Mouse (Mus musculus): ENCODE measurements at regions not wholly inside any gene's neighbourhood (a gene's known extent, or its start where the extent isn't known, plus 50 kb on each side); places are given as distances from the start of the nearest gene placed in this dataset.

DNA sequence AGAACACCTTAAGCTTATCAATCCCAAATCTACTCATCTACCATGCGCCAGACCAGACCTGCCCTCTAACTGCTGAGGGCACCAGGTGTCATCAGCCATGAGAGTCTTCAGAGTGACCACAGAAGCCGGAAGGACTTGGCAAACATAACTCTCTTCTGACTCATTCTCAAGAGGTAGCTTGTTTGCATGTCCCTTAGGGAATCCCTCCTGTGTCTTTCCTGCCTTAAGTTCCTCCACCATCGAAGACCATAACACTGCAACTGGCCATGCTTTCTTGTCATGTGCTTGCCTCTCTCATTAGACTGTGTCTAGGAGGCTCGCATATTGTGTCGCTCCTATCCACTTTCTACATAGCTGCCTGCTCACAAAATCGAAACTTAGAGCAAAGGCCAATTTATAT is 226.1 kb upstream of the Ncam1 start:
- DNase-seq (ENCODE audit: extremely low spot score, low spot score) = no peak

DNA sequence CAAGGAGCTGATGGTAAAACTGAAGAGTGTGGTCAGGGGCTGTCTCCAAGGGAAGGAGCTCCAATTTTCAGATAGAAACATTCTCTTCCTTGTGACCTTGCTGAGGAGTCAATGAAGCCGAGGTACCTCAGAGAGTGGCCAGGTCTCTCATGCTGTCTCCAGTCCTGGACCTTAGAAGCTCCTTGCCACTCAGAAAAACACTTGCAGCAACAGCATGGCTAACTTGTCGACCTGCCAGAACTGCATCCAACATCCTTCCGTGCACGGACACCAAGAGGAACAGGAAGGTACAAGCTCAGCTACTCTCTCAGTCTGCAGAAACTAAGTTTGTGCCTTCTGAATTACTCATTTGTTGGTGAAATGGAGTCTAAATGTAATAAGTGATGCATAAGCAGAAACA is 214.9 kb upstream of the Ncam1 start:
- no peak for DNase-seq (ENCODE audit: extremely low spot score, low spot score)

DNA sequence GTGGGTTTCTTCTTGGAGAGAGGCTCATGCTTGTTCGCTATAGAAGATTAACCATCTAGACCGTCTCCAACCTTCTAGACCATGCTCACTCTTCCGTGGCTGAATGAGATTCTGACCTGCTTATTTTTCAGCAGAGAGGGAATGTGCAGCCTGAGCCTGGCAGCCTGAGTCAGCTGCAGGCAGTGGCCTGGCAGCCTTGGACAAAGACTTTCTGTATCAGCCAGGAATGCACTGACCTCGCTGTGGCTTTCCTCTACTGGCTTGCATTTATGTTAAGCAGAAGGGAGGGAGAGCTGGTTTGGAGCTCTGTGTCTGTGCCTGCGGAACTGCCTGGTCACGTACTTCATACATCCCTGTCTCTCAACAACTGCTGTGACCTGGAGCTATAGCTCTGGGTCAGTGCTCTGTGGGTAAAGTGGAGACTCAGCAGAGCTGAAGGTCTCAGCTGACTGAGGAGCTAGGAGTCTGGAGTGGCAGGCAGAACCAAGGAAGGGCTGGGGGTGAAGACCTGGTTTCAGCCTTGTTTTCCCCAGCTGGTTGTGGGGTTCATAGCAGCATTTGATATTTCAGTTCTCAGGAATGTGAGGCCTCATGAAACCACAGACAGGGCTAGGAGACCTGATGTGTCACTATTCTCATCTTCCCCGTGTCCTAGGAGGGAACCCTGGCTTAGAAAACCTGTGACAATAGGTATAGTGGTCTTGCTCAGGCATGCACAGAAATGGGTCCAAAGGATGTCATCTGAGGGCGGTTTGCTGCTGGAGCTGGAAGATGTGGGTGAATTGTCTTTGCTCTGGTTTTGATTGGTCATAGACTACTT is 207.2 kb upstream of the Ncam1 start:
- peak; percentile 45 for DNase-seq (ENCODE audit: extremely low spot score, low spot score)

DNA sequence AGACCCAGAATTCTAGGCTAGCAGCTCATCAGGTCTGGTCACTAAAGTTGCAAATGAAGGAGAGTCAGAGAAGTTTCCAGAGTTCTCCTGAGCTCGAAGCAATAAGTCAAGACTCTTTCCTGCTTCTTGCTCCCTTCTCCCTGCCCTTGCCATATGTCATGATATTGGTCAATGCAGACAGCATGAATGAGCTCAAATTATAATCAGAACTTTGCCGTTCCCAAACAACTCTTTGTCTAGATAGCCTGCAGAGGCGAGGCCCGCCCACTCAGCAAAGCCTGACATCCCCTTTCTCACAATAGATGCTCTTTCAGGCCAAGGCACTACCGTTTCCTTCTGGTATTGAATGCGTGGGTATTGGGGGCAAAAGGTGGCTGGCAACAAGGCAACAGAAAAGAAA is 204.0 kb upstream of the Ncam1 start:
- no peak for DNase-seq (ENCODE audit: extremely low spot score, low spot score)

DNA sequence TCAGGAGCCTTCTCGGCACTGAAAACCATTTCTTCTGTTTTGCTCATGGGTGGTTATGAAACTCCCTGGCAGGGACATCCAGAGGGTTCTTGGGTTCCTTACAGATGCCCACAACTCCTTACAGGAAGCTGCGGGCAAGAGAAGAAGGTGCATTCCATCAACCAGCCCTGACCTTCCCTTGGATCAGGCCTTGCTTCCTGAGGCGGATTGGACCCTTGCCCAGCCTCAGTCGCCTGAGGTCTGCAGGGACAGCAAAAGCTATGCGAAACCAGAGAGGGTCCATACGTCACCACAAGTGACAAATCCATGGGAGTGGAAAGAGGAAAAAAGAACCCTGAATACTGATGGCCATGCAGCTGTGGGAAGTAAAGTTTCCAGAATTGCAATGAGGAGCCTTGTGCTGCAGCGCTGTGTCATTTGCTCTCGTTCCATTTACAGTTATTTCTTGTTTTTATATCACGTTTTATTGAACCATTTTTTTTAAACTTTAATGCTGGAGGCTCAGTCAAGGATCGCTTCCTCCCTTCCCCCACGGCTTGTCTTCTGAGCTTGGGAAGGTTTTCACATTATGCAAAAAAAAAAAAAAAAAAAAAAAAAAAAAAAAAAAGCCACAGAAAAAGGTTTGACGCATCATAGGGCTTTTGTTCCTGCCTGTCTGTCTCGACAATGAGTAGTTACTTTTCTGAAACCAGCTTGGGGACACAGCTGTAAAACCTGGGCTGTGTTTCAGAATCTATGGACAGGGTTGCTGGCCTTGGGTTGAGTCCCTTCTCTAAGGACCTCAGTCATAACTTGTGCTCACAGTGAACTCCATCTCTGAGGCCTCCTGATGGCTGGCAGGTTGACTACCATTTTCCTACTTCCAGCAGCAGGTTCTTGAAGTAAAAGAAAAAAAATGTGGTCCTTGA is 202.0 kb upstream of the Ncam1 start:
- no peak for DNase-seq (ENCODE audit: extremely low spot score, low spot score)

DNA sequence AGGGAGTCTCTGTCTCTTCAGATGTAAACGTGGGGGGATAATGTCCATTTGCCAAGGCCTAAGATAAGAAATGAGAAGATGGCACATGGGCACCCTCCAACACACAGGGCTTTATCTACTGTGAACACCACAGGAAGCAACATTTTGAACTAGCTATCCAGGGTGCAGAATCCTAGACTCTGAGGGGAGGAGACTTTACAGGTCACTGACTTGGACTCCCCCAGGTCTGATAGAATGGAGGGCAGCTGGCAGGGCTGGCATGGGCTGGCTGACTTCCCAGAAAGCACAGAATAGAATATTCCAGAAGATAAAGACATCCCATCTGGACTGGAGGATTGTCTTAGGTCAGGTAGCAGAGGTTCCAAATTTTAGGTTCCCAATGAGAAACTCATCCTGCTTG is 201.2 kb upstream of the Ncam1 start:
- DNase-seq (ENCODE audit: extremely low spot score, low spot score) = no peak

DNA sequence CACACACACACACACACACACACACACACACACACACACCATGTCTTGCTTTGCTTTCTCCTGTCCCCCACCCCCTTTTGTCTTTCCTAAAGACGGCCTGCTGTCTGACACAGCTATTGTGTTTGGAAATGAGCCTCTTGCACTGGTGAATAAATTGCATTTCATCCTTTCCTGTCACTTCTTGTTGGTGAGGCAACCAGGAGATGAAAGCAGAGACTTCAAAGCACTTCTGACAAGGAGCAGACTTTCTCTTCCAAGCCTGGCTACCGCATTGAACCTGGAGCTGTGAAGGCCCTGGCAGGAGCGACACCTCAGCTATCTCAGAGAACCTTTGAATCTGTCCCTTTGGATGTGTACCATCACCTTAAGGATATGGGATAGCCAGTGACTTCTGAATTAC is 199.4 kb upstream of the Ncam1 start:
- DNase-seq (ENCODE audit: extremely low spot score, low spot score) = no peak

DNA sequence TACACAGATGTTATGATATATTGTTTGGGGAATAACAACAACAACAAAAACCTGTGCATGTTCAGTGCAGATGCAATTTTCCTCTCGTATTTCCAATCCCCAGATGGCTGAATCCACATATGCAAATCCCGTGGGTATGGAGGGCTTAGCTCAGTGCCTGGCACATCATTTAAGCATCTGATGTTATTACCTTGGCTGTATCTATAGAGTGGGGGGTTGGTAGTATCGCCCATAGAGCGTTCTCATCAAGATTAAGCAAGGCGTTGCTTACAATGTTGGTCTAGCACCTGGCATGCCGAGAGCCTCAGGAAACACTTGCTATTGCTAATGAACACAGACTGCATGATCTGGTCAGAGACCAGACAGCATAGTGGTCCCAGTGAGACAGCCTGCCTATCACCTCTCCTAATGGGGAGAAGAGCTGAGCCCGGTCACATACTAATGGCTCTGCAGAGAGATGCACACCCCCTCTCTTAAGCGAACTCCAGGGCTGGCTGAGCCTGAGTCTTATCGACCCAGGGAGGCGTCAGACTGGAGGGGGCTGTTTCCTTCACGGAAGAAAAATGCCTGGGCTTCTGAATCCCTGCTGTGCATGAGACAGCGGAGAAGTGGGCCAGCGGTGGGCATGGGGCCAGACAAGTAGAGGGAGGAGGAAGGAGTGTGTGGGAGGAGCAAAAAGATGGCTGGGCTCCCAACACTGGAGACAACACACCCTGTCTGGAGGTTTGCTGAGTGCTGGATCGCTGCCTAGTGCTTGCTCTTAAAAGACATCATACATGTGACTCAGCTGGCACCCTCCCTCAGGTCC is 190.9 kb upstream of the Ncam1 start:
- no peak for DNase-seq (ENCODE audit: extremely low spot score, low spot score)

DNA sequence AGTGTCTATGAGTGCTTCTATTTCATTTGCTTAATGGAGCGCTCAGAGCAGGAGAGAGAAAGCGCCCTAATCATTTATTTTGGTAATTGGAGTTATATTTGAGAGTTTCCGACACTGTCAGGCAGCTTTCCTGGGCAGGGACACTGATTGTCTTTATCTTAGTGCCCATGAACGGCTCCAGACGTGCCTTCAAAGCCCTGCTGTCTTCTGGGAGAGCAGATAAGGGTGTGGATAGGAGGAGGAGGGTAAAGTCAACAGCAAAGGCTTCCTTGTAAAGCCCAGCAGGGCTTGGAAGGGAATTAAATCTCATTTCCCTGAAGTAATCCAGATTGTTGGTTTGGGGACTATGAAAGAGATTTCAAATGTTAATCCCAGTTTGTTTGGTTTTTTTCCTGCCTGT is 189.3 kb upstream of the Ncam1 start:
- DNase-seq (ENCODE audit: extremely low spot score, low spot score) = no peak

DNA sequence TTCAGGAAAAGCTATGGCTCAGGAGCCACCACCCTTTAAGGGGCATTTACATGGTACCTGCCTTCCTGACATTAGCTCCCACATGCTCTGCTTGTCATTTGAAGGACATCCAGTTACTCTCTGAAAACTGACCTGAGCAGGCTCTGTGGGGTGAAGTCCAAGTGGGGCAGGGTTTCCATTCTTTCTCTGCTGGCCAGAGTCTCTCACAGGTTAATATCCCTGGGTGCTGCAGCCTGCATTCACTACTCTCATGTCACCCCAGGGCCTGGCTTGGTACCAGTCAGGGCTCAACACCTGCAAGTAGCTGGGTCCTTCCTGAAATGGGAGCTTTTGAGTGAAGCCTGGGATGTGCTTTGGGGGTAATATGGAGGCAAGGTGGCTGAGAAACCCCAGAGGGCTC is 188.8 kb upstream of the Ncam1 start:
- DNase-seq (ENCODE audit: extremely low spot score, low spot score) = no peak

DNA sequence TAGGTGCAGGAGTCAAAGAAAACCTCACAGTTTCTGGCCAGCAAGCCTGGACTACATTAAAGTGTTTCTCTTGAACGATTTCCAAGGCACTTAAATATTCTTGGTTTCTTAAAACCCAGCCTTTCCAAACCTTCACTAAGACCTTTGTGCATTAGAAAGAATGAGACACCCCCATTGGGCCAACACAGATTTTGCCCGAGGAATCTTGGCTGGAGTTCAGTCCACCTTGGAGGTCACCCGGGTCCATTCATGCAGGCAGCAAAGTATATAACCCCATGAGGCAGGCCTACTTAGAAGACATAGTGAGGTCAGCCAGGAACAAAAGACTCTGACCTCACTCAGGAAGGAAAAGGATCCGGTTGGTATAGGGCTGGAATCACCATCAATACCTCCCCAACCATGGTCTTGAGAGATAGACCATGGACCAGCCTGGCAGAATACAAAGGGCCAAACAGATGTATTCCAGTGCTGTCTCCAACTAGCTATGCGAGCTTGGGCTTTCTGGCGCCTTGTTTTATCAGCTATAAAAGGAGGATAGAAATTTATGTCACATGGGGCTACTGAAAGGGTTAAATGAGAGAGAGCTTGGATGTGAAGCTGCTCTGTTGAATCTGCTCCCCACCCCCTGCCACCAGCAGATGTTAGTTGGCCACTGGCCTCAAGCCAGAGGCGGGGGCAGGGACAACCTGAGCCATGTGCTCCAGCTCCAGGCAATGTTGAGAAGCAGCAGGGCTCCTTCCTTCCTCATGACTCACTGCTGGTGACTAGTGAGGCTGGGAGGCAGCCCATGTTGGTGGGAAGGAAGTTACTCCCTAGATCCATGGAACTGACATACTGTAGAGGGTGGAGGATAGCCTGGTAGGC is 181.9 kb upstream of the Ncam1 start:
- no peak for DNase-seq (ENCODE audit: extremely low spot score, low spot score)

DNA sequence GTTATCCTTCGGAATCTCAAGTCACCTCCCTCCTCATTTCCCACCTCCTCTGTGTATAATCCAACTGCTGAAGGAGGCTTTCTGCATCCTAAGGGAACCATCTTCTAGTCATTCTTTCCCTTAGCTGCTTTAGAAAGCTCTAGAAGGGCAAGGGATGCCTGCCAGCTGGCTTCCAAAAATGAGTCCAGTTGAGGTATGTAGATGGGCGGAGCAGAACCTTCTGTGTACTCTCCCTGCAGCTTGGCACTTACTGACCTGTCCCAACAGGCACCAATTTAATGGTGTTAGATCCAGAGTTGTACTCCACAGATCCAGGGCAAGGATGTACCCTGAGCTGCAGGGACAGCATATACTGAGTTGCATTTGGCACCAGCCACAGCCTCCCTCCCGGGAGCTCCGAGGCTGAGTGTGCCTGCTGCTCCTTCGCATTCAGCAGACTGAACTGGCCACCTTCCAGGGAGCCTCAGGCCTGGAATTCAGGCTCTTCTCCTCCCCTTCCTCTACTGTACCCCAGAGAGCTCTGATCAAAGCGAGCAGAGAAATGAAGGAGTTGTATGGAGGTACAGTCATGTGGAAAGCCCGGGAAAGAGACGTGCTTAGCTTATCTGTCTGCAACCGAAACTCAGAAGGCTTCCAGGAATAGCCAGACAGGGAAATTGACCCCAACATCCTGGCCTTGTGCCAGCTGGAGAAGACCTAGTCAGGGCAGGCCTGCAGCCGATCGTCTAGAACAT is 177.4 kb upstream of the Ncam1 start:
- DNase-seq (ENCODE audit: extremely low spot score, low spot score) = no peak

DNA sequence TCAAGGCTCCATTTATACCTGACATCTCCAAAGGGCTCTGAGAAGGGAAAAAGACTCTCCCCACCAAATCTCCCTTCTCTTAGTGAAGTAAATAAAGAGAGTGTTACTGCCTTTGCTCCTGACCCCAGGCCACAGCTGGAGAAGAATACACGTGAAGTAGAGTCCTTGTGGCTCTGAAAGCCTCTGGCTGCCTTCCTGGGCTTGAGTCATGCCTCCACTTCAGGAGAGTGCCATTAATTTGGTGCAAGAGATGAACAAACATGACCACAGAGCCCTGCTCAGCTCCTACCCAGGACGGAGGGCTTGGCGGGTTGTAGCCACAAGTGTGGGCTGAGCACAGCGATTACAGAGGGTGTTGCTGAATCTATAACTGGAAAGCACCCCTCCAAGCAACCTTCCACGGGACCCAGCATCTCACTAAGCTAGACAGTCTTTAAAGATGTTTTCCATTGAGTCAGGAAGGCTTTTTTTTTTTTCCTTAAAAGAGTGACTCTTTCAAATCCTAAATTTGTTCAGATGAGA is 175.3 kb upstream of the Ncam1 start:
- DNase-seq (ENCODE audit: extremely low spot score, low spot score) = no peak

DNA sequence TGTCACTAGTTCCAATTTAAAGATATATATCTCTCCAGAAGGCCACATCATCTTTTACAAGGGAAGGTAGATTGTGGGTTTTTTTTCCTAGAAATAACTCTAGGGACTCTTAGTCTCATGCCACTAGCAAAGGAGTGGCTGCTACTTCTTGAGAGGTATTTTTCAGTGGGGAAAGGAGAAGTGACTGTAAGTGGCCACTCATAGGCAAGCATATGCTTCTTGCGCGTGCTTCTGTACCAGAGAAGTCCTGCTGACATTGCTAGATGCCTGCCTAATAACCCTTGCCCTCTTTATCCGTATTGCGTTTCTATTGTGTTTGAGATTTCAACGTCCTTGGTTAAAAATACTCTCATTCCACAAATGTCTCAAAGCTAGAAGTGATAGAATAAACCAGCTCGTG is 170.7 kb upstream of the Ncam1 start:
- no peak for DNase-seq (ENCODE audit: extremely low spot score, low spot score)

DNA sequence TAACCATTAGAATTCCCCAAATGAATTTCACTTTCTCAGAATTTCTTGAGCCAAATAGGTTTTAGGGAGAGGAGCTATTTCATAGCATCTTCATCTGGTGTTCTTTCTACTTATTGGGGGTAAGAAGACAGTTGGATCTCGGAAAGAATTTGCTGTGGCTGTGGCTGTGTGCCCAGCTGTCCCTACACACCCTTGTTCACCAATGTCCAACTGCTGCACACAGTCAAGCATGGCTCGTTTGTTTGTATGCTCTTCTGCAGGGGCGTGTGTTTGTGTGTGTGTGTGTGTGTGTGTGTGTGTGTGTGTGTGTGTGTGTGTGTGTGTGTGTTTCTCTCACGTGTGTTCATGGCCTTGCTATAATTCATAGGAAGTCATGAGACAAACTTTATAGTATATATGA is 165.9 kb upstream of the Ncam1 start:
- no peak for DNase-seq (ENCODE audit: extremely low spot score, low spot score)

DNA sequence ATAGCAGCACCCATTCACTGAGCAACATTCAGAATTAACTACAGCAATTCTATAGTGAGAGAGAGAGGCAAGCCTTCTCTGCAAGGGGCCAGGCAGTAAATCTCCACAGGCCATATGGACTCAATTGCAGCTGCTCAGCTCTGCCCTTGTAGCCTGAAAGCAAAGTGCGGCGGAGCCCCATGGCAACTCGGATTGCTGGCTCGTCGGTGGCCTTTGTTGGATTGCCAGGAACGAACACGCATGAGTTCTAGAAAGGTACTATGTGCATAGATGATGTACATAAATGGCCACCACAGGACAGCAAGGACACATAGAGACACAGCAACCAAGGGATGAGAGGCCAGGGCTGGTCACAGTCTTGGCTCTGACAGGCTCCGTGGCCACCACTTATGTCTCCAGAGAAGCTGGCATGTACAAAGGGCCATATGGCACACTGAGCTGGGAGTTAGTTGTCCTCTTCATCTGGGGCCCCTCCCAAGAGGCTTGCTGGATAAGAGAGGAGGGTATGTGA is 163.9 kb upstream of the Ncam1 start:
- peak; percentile 78 for DNase-seq (ENCODE audit: extremely low spot score, low spot score)

DNA sequence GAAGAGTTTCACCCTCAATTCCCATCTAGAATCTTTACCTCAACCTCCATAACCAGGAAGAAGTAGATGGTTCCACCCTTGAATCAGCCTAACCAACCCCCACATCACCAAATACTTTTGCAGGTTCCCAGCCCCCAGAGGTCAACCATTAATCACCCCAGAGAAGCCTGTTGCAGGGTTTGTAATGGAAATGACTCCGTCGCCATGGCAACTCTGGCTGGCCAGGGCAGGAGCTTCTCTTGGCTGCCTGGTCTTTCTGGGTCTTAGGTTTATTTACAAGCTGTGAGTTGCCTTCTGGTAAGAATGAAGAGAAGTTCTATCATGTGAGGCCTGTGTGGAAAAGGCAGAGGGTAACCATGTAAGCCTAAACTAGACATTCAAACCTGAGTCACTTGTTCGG is 163.2 kb upstream of the Ncam1 start:
- DNase-seq (ENCODE audit: extremely low spot score, low spot score) = peak; percentile 91

DNA sequence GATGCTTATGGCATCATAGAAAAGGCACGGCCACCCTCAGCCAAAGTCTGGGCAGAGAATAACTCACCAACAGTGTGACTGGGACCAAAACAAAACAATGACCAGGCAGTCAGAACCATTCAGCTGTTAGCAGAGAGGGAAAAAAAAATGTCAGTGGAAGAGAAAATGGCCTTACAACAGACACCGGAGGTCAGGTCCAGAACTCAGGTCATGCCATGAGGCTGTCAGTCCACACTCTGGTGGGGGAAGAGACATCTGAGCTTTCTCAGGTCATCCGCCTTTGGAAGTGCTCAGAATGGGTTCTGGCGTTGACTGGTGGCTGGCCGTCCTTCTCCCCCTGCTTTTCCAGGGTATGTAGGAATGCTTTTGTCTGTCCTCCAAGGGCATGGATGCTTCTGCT is 162.6 kb upstream of the Ncam1 start:
- DNase-seq (ENCODE audit: extremely low spot score, low spot score) = no peak

DNA sequence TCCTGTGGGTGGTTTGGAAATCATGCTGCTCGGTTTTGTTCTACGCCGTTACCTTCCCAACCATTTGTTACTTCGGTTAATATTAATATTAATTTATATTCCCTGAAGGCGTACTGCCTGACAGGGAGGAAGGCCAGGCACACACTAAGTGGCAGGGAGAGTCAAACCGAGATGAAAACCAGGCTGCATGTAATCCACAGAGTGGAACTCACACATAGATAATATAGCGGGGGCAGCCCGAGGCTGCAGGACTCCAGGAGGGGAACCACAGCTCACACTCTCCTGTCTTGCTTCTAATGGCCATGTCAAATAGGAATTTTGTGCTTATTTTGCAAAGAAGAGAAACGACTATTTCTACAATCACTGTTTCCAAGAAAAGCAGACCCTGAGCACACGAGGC is 161.3 kb upstream of the Ncam1 start:
- no peak for DNase-seq (ENCODE audit: extremely low spot score, low spot score)

DNA sequence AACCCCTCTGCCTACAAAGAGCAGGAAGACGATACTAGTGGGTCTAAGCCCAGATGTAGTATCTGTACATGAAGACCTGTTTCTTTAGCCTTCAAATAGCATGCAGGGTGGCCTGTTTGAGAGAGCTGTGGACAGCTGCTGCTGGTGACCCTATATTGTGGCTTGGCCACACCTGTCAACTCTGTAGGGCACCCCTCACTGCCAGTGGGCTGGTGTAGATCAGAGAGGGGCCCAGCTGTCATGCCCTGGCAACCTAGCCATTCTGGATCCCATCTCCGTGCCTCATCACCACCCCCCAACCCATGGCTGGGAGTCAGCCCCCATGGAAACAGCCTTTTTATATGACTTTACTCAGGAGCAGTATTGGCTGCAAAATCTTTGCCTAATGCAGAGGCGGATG is 160.2 kb upstream of the Ncam1 start:
- DNase-seq (ENCODE audit: extremely low spot score, low spot score) = no peak

All from neural tube, embryonic 10.5 days (tissue).